Mouse (Mus musculus) C2C12 (cell line): ENCODE data around the gene Spata31d1a. TPM values are rescaled to one million over a fixed set of nuclear protein-coding genes. Genes with fewer than 3 reads are reported as not detected.
"Not testable (repeated sequence)": the region's sequence is repeated elsewhere in the genome, so short reads cannot be mapped to it uniquely, and the experiment has no call there.

Source experiments
- H3K27me3 ChIP-seq: one replicate; pipeline ENCODE4 v1.6.1; 2011; ENCODE audit not compliant: control insufficient read depth, insufficient read depth, insufficient read length
- H3K36me3 ChIP-seq: one replicate; pipeline ENCODE4 v1.6.1; 2011; ENCODE audit not compliant: control insufficient read depth, insufficient read depth
- H3K4me3 ChIP-seq: one replicate; pipeline ENCODE4 v1.5.1; 2011; ENCODE audit warnings: mild to moderate bottlenecking, control low read depth; ENCODE audit not compliant: poor library complexity, insufficient read depth, severe bottlenecking
- H3K79me2 ChIP-seq: one replicate; pipeline ENCODE4 v1.6.1; 2011; ENCODE audit not compliant: control insufficient read depth, insufficient read depth
- H3K79me3 ChIP-seq: one replicate; pipeline ENCODE4 v1.6.1; 2011; ENCODE audit warnings: low read depth, control low read depth
- H3ac ChIP-seq: one replicate; pipeline ENCODE3; 2011; ENCODE audit warnings: low read depth; ENCODE audit not compliant: control insufficient read depth, insufficient read length
- CEBPB ChIP-seq: IDR thresholded peaks from one replicate; pipeline ENCODE4 v1.6.1; 2011; ENCODE audit warnings: low read depth, mild to moderate bottlenecking, control low read depth, moderate library complexity
- CTCF ChIP-seq: IDR thresholded peaks from one replicate; pipeline ENCODE4 v1.5.1; 2011; ENCODE audit not compliant: control insufficient read depth, insufficient read depth, insufficient read length
- FOSL1 ChIP-seq: IDR thresholded peaks from one replicate; pipeline ENCODE4 v1.8.0; 2011; ENCODE audit warnings: mild to moderate bottlenecking, low read length; ENCODE audit not compliant: poor library complexity, insufficient read depth, severe bottlenecking
- MAX ChIP-seq: IDR thresholded peaks from one replicate; pipeline ENCODE4 v1.6.1; 2011; ENCODE audit warnings: mild to moderate bottlenecking, control low read depth
- MYOD1 ChIP-seq: IDR thresholded peaks from one replicate; pipeline ENCODE4 v1.6.1; 2011; ENCODE audit warnings: low read depth; ENCODE audit not compliant: control insufficient read depth, insufficient read length
- MYOG ChIP-seq: IDR thresholded peaks from one replicate; pipeline ENCODE4 v1.6.1; 2011; ENCODE audit not compliant: control insufficient read depth, insufficient read length; ENCODE audit errors: extremely low read depth
- USF1 ChIP-seq: IDR thresholded peaks from one replicate; pipeline ENCODE4 v1.6.1; 2011; ENCODE audit warnings: low read depth, mild to moderate bottlenecking, control low read depth, moderate library complexity
- polyA plus RNA-seq: library from polyadenylated mRNA; unstranded; fragments of >200 nt; fragmentation: generic; extraction: Trizol; gene quantifications from one replicate; pipeline ENCODE4 v1.2.1, GENCODE M21; 2012; ENCODE audit warnings: missing spikeins

Gene Spata31d1a
- polyA plus RNA-seq, 1 experiment = not detected

DNA sequence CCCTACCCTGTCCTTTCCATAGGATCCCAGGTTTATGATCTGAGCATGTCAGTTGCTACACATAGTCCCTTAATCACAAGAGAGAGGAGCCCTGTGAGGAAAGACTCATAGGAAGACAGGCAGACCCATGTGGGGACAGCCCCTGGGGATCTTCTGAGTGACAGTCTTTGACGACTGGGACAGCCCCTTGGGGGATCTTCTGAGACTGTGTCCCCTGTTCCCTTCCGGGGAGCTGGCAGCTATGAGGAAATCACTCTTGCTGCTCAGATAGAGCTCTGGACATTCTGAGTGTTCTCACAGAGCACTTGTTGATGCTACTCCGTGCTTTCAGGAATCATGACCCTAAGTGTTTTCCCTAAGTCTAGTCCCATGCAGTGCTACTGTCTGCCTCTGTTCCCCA lies 3.6 kb upstream of the Spata31d1a start:
- peaks cover 22% of the 10 kb centered on the region for H3K27me3 ChIP-seq
- H3K79me3 ChIP-seq = no peaks in the 10 kb centered on the region
- H3ac ChIP-seq = no peak overlapping the region
- H3K79me2 ChIP-seq = no peaks in the 10 kb centered on the region
- TF ChIP-seq CEBPB (no peak), MAX (no peak), MYOD1 (no peak), MYOG (no peak), USF1 (no peak), FOSL1 (no peak), CTCF (no peak)
- H3K4me3 ChIP-seq = no peak overlapping the region
- H3K36me3 ChIP-seq = no peaks in the 10 kb centered on the region

DNA sequence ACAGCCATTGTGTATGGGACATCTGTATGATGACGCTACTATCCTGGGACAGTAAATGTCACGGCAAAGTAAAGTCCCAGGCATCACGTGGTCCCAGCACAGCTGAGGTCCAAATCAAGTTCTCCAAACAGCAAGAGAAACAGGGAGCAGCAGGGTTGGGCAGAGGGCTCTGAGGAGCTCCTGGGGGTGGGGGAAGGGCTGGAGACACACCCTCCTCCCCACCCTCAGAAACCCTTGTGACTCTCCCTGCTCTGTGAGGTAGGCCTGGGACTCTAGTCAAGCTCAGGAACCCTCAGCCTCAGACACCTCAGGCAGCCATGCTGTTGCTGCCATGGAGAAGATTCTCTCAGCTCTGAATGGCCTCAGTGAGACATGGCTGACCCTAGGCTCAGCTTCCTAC lies 1.9 kb upstream of the Spata31d1a start, which contains the start of gene Spata31d1b:
Gene Spata31d1b, plus strand, starts transcription at position 301 of the 400 bp plus-strand sequence.
- not testable (repeated sequence) for H3K36me3 ChIP-seq, H3K79me2 ChIP-seq, H3ac ChIP-seq, H3K4me3 ChIP-seq, H3K79me3 ChIP-seq
- peaks cover 24% of the 10 kb centered on the region for H3K27me3 ChIP-seq

DNA sequence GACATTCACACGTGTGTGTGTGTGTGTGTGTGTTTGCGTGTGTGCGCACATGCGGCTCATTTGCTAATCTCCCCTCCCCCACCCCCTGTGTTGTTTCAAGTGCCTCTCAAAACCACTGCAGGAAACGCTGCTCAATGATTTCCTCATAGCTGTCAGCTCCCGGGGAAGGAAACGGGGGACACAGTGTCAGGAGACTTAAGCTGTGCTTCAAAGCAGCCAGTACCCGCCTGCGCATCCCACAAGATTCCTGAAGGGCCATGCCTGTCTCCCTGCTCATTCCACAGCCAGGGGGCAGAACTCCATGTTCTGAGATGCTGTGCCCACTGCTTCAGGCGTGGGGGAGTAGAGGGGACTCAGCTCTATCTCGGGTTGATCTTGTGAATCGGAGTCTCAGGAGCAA lies 5.6 kb downstream of the Spata31d1a start:
- Histone ChIP-seq H3ac (no peak overlapping the region), H3K79me3 (no peaks in the 10 kb centered on the region), H3K4me3 (no peak overlapping the region), H3K36me3 (no peaks in the 10 kb centered on the region), H3K27me3 (peaks cover 26% of the 10 kb centered on the region), H3K79me2 (no peaks in the 10 kb centered on the region)
- TF ChIP-seq MYOD1 (no peak), CTCF (no peak), FOSL1 (no peak), MAX (no peak), CEBPB (no peak), MYOG (no peak), USF1 (no peak)

DNA sequence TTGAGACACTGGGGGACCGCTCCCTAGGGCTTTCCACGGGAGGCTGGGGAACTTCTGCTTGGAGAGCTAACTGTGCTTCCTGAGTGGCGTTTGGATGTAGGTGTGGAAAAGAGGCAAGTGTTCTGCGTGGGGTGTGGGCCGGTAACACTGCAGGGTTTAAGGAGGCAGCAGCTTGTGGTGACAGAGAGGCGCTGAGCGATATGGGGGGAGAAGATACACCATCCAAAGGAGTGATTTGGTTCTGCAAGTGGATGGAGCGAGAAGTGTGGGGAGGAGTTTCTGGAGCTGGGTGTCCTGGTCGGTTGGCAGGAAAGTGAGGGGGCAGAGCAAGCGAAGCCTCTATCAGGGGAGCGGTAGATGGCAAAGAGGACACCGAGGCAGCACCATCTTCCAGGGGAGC lies 6.6 kb downstream of the Spata31d1a start:
- no peak overlapping the region for H3ac ChIP-seq
- H3K27me3 ChIP-seq = peaks cover 25% of the 10 kb centered on the region
- TF ChIP-seq USF1 = no peak
- no peak for TF ChIP-seq MYOD1
- TF ChIP-seq FOSL1 = no peak
- no peak for TF ChIP-seq CEBPB
- H3K79me2 ChIP-seq = no peaks in the 10 kb centered on the region
- H3K4me3 ChIP-seq = no peak overlapping the region
- no peaks in the 10 kb centered on the region for H3K36me3 ChIP-seq
- H3K79me3 ChIP-seq = no peaks in the 10 kb centered on the region

DNA sequence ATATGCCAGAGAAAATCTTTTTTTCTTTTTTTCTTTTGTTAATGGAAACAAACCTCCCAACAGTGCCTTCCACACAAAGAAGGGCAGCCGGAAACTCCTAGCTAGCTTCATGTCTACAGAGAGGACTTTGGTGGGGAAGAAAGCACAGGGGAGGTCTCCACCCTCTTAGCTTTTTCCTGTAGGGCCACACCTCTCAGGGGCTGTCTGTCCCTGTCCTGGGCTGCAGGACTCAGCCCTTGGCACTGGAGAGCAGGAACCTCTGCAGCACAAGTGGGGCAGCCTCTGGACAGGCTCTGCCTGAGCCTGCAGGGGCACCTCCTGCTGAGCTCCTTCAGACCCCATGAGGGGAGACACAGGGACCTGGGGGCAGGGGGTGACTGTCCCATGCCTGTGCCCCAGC lies 10.0 kb downstream of the Spata31d1a start:
- not testable (repeated sequence) for H3K36me3 ChIP-seq, H3K79me3 ChIP-seq, H3K79me2 ChIP-seq, H3K4me3 ChIP-seq, H3ac ChIP-seq
- H3K27me3 ChIP-seq = peaks cover 23% of the 10 kb centered on the region

DNA sequence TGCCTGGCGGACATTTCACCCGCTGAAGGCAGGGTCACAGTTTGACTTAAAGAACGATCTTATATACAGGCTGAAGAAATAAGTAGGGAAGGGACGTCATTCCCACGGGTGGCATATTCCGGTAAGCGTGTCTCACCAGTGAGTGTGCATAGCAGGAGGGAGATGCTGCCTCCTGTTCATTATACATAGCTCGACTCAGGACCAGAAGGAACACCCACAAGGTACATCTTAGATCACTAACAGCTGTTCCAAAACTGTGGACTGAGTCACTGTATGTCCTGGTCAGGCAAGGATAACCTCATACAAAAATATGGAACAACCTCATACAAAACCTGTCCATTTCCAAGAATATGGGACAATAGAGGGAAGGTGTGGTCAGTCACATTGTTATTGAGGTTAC lies 11.0 kb downstream of the Spata31d1a start:
- no peaks in the 10 kb centered on the region for H3K79me2 ChIP-seq
- H3K4me3 ChIP-seq = no peak overlapping the region
- TF ChIP-seq CEBPB (no peak), USF1 (no peak), FOSL1 (no peak), MYOG (no peak), CTCF (no peak), MAX (no peak), MYOD1 (no peak)
- peaks cover 16% of the 10 kb centered on the region for H3K27me3 ChIP-seq
- no peaks in the 10 kb centered on the region for H3K36me3 ChIP-seq
- H3K79me3 ChIP-seq = no peaks in the 10 kb centered on the region
- H3ac ChIP-seq = no peak overlapping the region

DNA sequence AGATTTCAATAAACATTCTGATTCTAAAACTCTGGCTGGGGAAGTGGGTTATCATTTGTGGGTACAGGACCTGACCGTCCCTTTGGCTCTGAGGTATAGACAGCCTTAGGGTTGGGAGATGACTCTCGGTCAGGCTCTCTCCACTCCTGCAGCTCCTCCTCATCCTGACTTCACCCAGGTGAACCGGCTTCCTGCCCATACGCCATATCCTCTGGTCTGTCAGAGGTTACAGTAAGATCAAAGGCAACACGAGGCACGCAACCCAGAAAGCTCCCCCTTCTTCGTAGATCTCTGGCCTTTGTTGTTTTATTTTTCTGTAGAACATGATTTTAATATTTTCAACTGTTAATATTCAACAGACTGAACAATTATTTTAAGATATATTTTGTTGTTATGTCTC lies 14.3 kb downstream of the Spata31d1a start:
- TF ChIP-seq MYOD1 (no peak), CTCF (no peak)
- Histone ChIP-seq H3ac (no peak overlapping the region), H3K79me3 (no peaks in the 10 kb centered on the region), H3K4me3 (no peak overlapping the region), H3K79me2 (no peaks in the 10 kb centered on the region), H3K36me3 (no peaks in the 10 kb centered on the region), H3K27me3 (peaks cover 9% of the 10 kb centered on the region)
